Mouse (Mus musculus) ES-Bruce4 (cell line): ENCODE data around the gene Fstl4. TPM values are rescaled to one million over a fixed set of nuclear protein-coding genes. Genes with fewer than 3 reads are reported as not detected.

Source experiments
- H3K27ac ChIP-seq: 2 replicates; pipeline ENCODE4 v1.5.1; 2012; ENCODE audit warnings: low read length, inconsistent platforms; ENCODE audit not compliant: insufficient read depth
- H3K27me3 ChIP-seq: 2 replicates; pipeline ENCODE4 v1.6.1; 2012; ENCODE audit warnings: mild to moderate bottlenecking, low read length, inconsistent platforms; ENCODE audit not compliant: control insufficient read depth, poor library complexity, insufficient read depth, severe bottlenecking
- H3K36me3 ChIP-seq: 2 replicates; pipeline ENCODE4 v1.6.1; 2012; ENCODE audit warnings: inconsistent platforms, mild to moderate bottlenecking, low read length, moderate library complexity; ENCODE audit not compliant: control insufficient read depth, poor library complexity, insufficient read depth, severe bottlenecking
- H3K4me1 ChIP-seq: one replicate; pipeline ENCODE4 v1.8.1; 2011; ENCODE audit warnings: low read length; ENCODE audit not compliant: control insufficient read depth, insufficient read depth
- H3K4me3 ChIP-seq: 2 replicates; pipeline ENCODE4 v1.5.1; 2011; ENCODE audit warnings: low read depth, mild to moderate bottlenecking, low read length
- H3K9ac ChIP-seq: 2 replicates; pipeline ENCODE4 v1.6.1; 2012; ENCODE audit warnings: low read depth, mild to moderate bottlenecking, inconsistent platforms; ENCODE audit not compliant: poor library complexity, severe bottlenecking
- H3K9me3 ChIP-seq: replicated peaks from 2 replicates; pipeline ENCODE4 v1.6.1; 2012; ENCODE audit warnings: mild to moderate bottlenecking, low read length, inconsistent platforms; ENCODE audit not compliant: control insufficient read depth, poor library complexity, insufficient read depth, severe bottlenecking
- CTCF ChIP-seq: IDR thresholded peaks from one replicate; pipeline ENCODE4 v1.8.1; 2011; ENCODE audit warnings: low read depth, low read length
- EP300 ChIP-seq: IDR thresholded peaks from 2 replicates; pipeline ENCODE4 v1.6.1; 2011; ENCODE audit warnings: low read depth, low read length; ENCODE audit not compliant: insufficient read depth
- POLR2A ChIP-seq: IDR thresholded peaks from one replicate; pipeline ENCODE4 v1.8.1; 2011; ENCODE audit warnings: low read length; ENCODE audit not compliant: insufficient read depth
- polyA plus RNA-seq: library from polyadenylated mRNA; stranded (reverse); fragments of >200 nt; gene quantifications from 2 replicates; pipeline ENCODE4 v1.2.4, GENCODE M21; 2011; ENCODE audit warnings: low read depth; ENCODE audit not compliant: missing spikeins, insufficient read depth, insufficient read length

Fstl4 gene
- polyA plus RNA-seq, 1 experiment, result not detected

DNA sequence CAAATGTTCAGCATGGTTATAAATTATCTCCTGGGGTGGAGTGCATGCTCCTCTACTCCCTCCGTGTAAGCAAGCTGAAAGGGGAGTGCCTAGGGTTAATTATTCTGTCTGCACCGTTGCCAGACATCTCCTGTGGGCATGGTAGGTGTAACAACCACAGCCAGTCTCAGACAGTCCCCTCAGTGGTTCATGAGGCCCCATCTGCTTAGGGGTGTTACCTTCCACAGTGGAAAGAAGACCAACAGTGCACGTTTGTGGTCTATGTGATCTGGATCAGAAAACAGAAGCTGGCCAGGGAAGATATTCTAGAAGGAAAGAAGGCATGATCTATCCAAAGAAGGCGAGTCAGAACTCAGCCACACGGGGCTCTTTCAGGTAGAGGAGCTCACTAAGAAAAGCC lies 289.7 kb downstream of the Fstl4 start:
- Histone ChIP-seq H3K4me3 (no peak overlapping the region), H3K27me3 (no peaks in the 10 kb centered on the region), H3K9me3 (no peaks in the 10 kb centered on the region), H3K4me1 (no peaks in the 10 kb centered on the region), H3K27ac (no peak overlapping the region), H3K36me3 (no peaks in the 10 kb centered on the region), H3K9ac (no peak overlapping the region)
- TF ChIP-seq CTCF (no peak), EP300 (no peak), POLR2A (no peak)

DNA sequence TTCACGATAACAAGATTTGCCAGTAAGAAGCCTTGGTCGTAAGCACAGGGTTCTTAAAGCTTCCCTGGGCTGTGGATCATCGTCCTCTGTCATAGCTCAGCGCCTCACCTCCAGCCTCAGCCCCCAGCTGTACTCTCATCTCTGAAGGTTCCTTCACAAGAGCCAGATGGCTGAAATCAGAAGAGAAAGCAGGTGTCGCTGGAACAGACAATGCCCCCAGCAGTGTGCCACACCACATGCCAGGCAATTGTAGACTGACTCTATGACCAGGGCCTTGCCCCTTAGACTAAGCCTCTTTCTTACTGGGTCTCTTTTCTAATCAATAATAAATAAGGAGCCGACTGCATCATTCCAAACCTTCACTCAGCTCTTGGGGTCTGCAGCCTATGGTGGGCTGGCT lies 291.5 kb downstream of the Fstl4 start:
- no peaks in the 10 kb centered on the region for H3K36me3 ChIP-seq
- no peak overlapping the region for H3K27ac ChIP-seq
- no peak overlapping the region for H3K4me3 ChIP-seq
- TF ChIP-seq CTCF, result no peak
- TF ChIP-seq POLR2A, result no peak
- no peak for TF ChIP-seq EP300
- no peak overlapping the region for H3K9ac ChIP-seq
- H3K27me3 ChIP-seq, result no peaks in the 10 kb centered on the region
- H3K4me1 ChIP-seq, result no peaks in the 10 kb centered on the region
- no peaks in the 10 kb centered on the region for H3K9me3 ChIP-seq

DNA sequence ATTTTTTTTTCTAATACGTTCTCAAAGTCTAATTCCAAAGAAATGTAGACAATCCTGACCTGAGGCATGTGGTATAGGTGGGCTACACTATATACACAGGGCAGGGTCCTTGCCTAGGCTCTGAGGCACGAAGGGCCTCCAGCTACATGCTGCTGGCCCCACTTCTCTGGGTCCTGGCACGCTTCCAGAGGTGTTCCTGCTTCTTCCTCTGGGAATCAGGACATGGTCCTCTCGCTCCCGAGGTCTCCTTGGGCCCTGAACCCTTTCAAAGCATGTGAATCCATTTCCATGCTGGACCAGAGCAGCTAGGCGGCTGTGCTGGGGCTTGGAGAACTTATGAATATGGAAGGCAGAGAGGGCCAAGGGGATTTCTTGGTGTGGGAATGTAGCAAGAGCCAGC lies 292.3 kb downstream of the Fstl4 start:
- H3K9ac ChIP-seq, result no peak overlapping the region
- H3K27me3 ChIP-seq, result no peaks in the 10 kb centered on the region
- TF ChIP-seq CTCF, result no peak
- TF ChIP-seq EP300, result no peak
- TF ChIP-seq POLR2A, result no peak
- no peaks in the 10 kb centered on the region for H3K4me1 ChIP-seq
- no peak overlapping the region for H3K4me3 ChIP-seq
- no peaks in the 10 kb centered on the region for H3K9me3 ChIP-seq
- H3K36me3 ChIP-seq, result no peaks in the 10 kb centered on the region
- H3K27ac ChIP-seq, result no peak overlapping the region

DNA sequence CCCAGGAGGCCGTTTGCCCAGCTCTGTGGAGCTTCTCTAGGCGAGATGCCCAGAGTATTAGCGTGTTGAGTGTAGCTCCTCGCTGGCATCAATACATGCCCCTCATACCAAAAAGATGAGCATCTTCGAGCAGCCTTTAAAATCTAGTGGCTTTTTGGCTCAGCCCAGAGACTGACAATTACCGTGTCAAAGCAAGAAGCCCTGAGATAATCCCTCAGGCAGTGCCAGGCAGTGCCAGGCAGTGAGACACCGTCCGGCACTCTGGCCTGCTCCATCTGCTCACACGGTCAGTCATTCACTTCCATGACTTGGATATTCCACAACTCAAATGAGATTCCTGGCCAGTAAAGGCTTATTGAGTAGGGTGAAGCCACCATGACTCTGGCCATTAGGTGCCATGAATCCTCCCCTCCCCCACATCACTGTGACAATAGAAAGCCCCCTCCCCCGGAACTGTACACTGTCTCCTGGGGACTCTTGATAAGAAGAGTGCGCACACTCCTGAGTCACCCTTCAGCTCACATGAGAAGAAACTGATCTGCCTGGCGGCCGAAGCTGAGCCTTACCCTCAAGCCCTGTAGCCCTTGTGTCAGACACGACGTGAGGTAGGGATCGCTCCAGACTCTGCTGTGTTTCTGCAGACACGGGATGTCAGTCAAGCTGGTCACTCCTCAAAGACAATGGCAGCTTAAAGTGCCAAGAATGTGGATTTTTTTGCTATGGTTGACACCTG lies 293.6 kb downstream of the Fstl4 start:
- H3K36me3 ChIP-seq, result no peaks in the 10 kb centered on the region
- no peaks in the 10 kb centered on the region for H3K4me1 ChIP-seq
- no peak overlapping the region for H3K9ac ChIP-seq
- no peak overlapping the region for H3K4me3 ChIP-seq
- no peaks in the 10 kb centered on the region for H3K27me3 ChIP-seq
- TF ChIP-seq EP300 (no peak), POLR2A (no peak), CTCF (no peak)
- no peaks in the 10 kb centered on the region for H3K9me3 ChIP-seq
- H3K27ac ChIP-seq, result no peak overlapping the region

DNA sequence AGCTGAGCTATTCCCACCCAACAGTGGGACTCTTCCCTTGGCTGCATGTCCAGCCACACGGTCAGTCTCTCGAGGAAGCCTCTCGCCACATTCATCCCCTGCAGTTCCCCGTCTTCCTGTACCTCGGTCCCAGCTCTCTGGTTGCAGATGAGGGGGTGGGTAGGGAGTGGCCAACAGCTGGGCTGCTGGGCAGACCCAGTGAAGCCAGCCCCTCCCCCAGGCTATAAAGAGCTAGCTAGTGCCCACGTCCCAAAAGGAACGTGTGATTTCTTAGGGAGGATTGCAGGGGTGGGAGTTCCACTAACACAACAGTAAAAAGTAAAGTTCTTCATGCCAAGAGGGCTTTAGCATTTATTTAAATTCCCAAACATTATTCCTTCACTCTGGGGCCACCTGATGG lies 294.1 kb downstream of the Fstl4 start:
- Histone ChIP-seq H3K4me1 (no peaks in the 10 kb centered on the region), H3K27me3 (no peaks in the 10 kb centered on the region), H3K9ac (no peak overlapping the region), H3K4me3 (no peak overlapping the region), H3K36me3 (no peaks in the 10 kb centered on the region), H3K9me3 (no peaks in the 10 kb centered on the region), H3K27ac (no peak overlapping the region)
- TF ChIP-seq CTCF (no peak), POLR2A (no peak), EP300 (no peak)

DNA sequence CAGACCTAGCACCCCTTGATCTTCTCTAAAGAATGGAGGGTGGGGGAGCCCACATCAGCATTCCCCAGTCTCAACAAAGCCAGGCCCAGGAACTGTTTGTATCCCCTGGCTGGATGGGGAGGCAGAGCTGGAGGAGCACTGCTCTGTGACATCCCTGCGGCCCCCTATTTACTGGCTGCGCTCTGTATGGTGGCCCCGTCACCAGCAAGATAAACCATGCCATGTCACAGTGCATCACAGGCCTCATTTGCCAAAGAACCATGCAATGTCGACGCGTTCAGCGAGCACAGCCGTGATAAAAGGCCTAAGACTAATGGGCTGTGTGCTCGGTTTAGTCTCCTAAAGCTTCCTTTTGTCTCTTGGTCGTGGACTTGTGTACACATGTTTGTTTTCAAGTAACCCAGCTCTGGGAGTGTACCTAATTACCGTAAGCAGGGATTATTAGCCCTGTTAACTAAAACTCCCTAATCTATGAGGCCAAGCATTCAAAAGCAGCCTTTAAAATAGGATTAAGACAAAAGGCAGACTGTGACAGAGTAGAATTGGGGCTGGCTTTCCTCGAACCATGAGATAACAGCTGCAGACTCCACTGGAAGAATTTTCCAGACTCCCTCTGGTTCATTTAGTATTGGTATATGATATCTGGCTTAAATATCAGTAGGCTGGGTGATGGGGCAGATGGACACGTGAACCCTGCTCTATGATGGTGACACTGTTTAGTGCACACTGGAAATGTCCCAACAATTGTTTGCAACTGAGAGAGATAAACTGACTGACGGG lies 303.5 kb downstream of the Fstl4 start:
- H3K27ac ChIP-seq, result no peak overlapping the region
- H3K9me3 ChIP-seq, result no peaks in the 10 kb centered on the region
- H3K36me3 ChIP-seq, result no peaks in the 10 kb centered on the region
- no peaks in the 10 kb centered on the region for H3K4me1 ChIP-seq
- H3K27me3 ChIP-seq, result no peaks in the 10 kb centered on the region
- TF ChIP-seq POLR2A (no peak), CTCF (no peak), EP300 (no peak)
- H3K4me3 ChIP-seq, result no peak overlapping the region
- no peak overlapping the region for H3K9ac ChIP-seq
